Comparison of ENCODE assay signal across 7 mouse cellular contexts in genomic region chr6:91212155-91212554, GRCm38 (mm10). TPM values are rescaled to one million over a fixed set of nuclear protein-coding genes. Genes with fewer than 3 reads are reported as not detected.
DNase-seq lines count a peak whose midpoint lies in the region; ATAC-seq and TF ChIP-seq lines count a peak whose summit lies in the region.
"Not testable (repeated sequence)": the region's sequence is repeated elsewhere in the genome, so short reads cannot be mapped to it uniquely, and the experiment has no call there.

Gene Fbln2, plus strand, starts transcription at chr6:91212455.

- not testable (repeated sequence) for H3K9me3 ChIP-seq in embryonic facial prominence, embryonic 10.5 days; heart, embryonic 13.5 days; hindbrain, embryonic 16.5 days (ENCODE audit: control insufficient read depth, low read length); lung, embryonic 14.5 days (ENCODE audit: low read depth, low read length); neural tube, embryonic 13.5 days

- intact Hi-C loops in left cerebral cortex, adult 2 months (cut with DNase I), result not testable (repeated sequence)

- H3K27me3 ChIP-seq in embryonic facial prominence, embryonic 10.5 days (replicated peaks; ENCODE audit: low read depth, poor library complexity, severe bottlenecking), result peaks cover 29% of the 10 kb centered on the region
- H3K27me3 ChIP-seq in heart, embryonic 13.5 days (replicated peaks), result peaks cover 23% of the 10 kb centered on the region
- not testable (repeated sequence) for H3K27me3 ChIP-seq in hindbrain, embryonic 16.5 days (replicated peaks; ENCODE audit: control insufficient read depth, insufficient read depth, low read length); lung, embryonic 14.5 days (ENCODE audit: insufficient read depth, low read length)
- peaks cover 35% of the 10 kb centered on the region for H3K27me3 ChIP-seq in neural tube, embryonic 13.5 days

- peak within 1 kb of the TSS; percentile 73 for H3K4me2 ChIP-seq in heart, embryonic 13.5 days
- peak within 1 kb of the TSS; percentile 69 for H3K4me2 ChIP-seq in hindbrain, embryonic 16.5 days (ENCODE audit: low read length)
- H3K4me2 ChIP-seq in lung, embryonic 14.5 days, result peak within 1 kb of the TSS; percentile 56
- H3K4me2 ChIP-seq in neural tube, embryonic 13.5 days, result peak within 1 kb of the TSS; percentile 58

- DNase-seq in embryonic facial prominence, embryonic 10.5 days (ENCODE audit: low spot score); frontal cortex, adult 2 months (ENCODE audit: extremely low spot score in 1 of 2, low spot score in 1 of 2); left cerebral cortex, adult 2 months (ENCODE audit: extremely low spot score in 1 of 2, low spot score in 2 of 2); lung, embryonic 14.5 days: not testable (repeated sequence)

- ATAC-seq in heart, embryonic 13.5 days (ENCODE audit: extremely low read depth, insufficient number of reproducible peaks, low FRiP score, low TSS enrichment); hindbrain, embryonic 16.5 days; lung, embryonic 14.5 days (ENCODE audit: insufficient read depth); neural tube, embryonic 13.5 days (ENCODE audit: low read depth): not testable (repeated sequence)

- peak within 1 kb of the TSS; percentile 86 for H3K27ac ChIP-seq in embryonic facial prominence, embryonic 10.5 days (replicated peaks)
- H3K27ac ChIP-seq in heart, embryonic 13.5 days (replicated peaks), result peak within 1 kb of the TSS; percentile 89
- H3K27ac ChIP-seq in hindbrain, embryonic 16.5 days (ENCODE audit: low read depth, low read length); left cerebral cortex, adult 2 months; lung, embryonic 14.5 days (ENCODE audit: low read depth); neural tube, embryonic 13.5 days (replicated peaks): not testable (repeated sequence)

- H3K4me3 ChIP-seq in embryonic facial prominence, embryonic 10.5 days, result peak within 1 kb of the TSS; percentile 64
- peak within 1 kb of the TSS; percentile 56 for H3K4me3 ChIP-seq in heart, embryonic 13.5 days
- peak within 1 kb of the TSS; percentile 43 for H3K4me3 ChIP-seq in hindbrain, embryonic 16.5 days (ENCODE audit: low read length)
- peak within 1 kb of the TSS; percentile 18 for H3K4me3 ChIP-seq in left cerebral cortex, adult 2 months
- peak within 1 kb of the TSS; percentile 32 for H3K4me3 ChIP-seq in lung, embryonic 14.5 days (ENCODE audit: low read depth, low read length)
- H3K4me3 ChIP-seq in neural tube, embryonic 13.5 days, result peak within 1 kb of the TSS; percentile 36

- not testable (repeated sequence) for TF ChIP-seq CTCF in left cerebral cortex, adult 2 months (IDR thresholded peaks at IDR 0.05); lung, embryonic 14.5 days (IDR thresholded peaks at IDR 0.05; ENCODE audit: low read depth)

- H3K36me3 ChIP-seq in embryonic facial prominence, embryonic 10.5 days (replicated peaks); heart, embryonic 13.5 days; hindbrain, embryonic 16.5 days (ENCODE audit: control insufficient read depth, insufficient read depth, low read length); lung, embryonic 14.5 days (ENCODE audit: insufficient read depth); neural tube, embryonic 13.5 days: not testable (repeated sequence)

- peaks cover 65% of the 10 kb centered on the region for H3K4me1 ChIP-seq in embryonic facial prominence, embryonic 10.5 days
- peaks cover 88% of the 10 kb centered on the region for H3K4me1 ChIP-seq in heart, embryonic 13.5 days
- peaks cover 14% of the 10 kb centered on the region for H3K4me1 ChIP-seq in hindbrain, embryonic 16.5 days (ENCODE audit: control insufficient read depth, insufficient read depth, low read depth, low read length)
- H3K4me1 ChIP-seq in lung, embryonic 14.5 days (ENCODE audit: insufficient read depth), result not testable (repeated sequence)
- peaks cover 25% of the 10 kb centered on the region for H3K4me1 ChIP-seq in neural tube, embryonic 13.5 days (replicated peaks)

- peak within 1 kb of the TSS; percentile 78 for H3K9ac ChIP-seq in heart, embryonic 13.5 days
- peak within 1 kb of the TSS; percentile 60 for H3K9ac ChIP-seq in hindbrain, embryonic 16.5 days (ENCODE audit: low read depth, low read length)
- H3K9ac ChIP-seq in lung, embryonic 14.5 days, result peak within 1 kb of the TSS; percentile 10; the same call in 1 of the 2 replicates
- peak within 1 kb of the TSS; percentile 66 for H3K9ac ChIP-seq in neural tube, embryonic 13.5 days

RNA-seq across cellular contexts. Expression of gene Fbln2, which starts in this region (rescaled TPM):
- polyA plus RNA-seq in embryonic facial prominence, embryonic 10.5 days (2016; fragmentation: Nextera tagmentation; extraction: Ambion mirVana), result 56.6 and 69.0 TPM in 2 replicates
- 25.3 and 25.6 TPM in 2 replicates for polyA plus RNA-seq in frontal cortex, adult 2 months (2012; rRNA removed)
- 173 and 181 TPM in 2 replicates for polyA plus RNA-seq in heart, embryonic 13.5 days (2015; fragmentation: Nextera tagmentation; extraction: Ambion mirVana)
- polyA plus RNA-seq in hindbrain, embryonic 16.5 days (2015; fragmentation: Nextera tagmentation; extraction: Ambion mirVana), result 29.7 and 34.2 TPM in 2 replicates
- total RNA-seq in left cerebral cortex, adult 2 months (2021), result 1 to 10 TPM; 5.7 to 8.0 TPM
- polyA plus RNA-seq in lung, embryonic 14.5 days (2014; fragmentation: Nextera tagmentation; extraction: Ambion mirVana), result 22.9 and 32.3 TPM in 2 replicates
- 34.4 and 37.7 TPM in 2 replicates for polyA plus RNA-seq in neural tube, embryonic 13.5 days (2015; fragmentation: Nextera tagmentation; extraction: Ambion mirVana)

Comparison
In these comparisons a context has a peak if more than half of its experiments do, and no peak if none do; other contexts are left out.
1. H3K9ac ChIP-seq: peak in every context shown above with its lines; median percentile 78 in heart, embryonic 13.5 days; 66 in neural tube, embryonic 13.5 days; 60 in hindbrain, embryonic 16.5 days; 10 in lung, embryonic 14.5 days.